Mouse (Mus musculus): ENCODE measurements at regions not wholly inside any gene's neighbourhood (a gene's known extent, or its start where the extent isn't known, plus 50 kb on each side); places are given as distances from the start of the nearest gene placed in this dataset.

DNA sequence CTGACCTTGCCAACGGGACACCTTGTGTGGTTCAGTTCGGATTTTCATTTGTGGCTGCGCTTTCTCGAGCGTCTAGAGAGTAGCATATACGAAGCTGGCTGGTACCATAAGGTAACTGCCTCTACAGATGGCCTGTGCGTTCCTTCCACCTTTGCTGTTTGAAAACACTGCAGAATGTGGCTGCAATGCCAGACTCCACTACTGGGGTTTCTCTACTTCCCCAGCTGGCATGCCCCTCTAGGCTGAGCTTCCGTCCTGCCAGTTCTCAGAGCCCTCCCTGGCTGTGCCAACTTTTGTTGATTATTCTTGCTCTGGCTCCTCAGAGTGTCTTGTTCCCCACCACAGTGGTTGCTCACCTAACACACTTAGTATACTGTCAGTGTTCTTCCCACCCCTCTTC, 120.7 kb downstream of the Tle3 start:
- no peak for TF ChIP-seq CTCF (IDR thresholded peaks at IDR 0.05; ENCODE audit: low read depth)
- TF ChIP-seq EP300 (IDR thresholded peaks at IDR 0.05; ENCODE audit: low read depth): no peak
